Mouse (Mus musculus) CH12.LX (cell line): ENCODE measurements at regions not wholly inside any gene's neighbourhood (a gene's known extent, or its start where the extent isn't known, plus 50 kb on each side); places are given as distances from the start of the nearest gene placed in this dataset.

ENCODE experiments used
- DNase-seq: peaks from one replicate; pipeline ENCODE4 v3.0.0-alpha.2; 2013; ENCODE audit errors: extremely low read depth
- H3K27ac ChIP-seq: 2 replicates; pipeline ENCODE4 v1.5.1; 2012; ENCODE audit warnings: low read depth, mild to moderate bottlenecking, control low read depth, moderate library complexity; ENCODE audit not compliant: insufficient read depth
- H3K27me3 ChIP-seq: replicated peaks from 2 replicates; pipeline ENCODE3; 2012; ENCODE audit warnings: inconsistent platforms
- H3K36me3 ChIP-seq, 2 experiments: replicated peaks in 1 of 2; 2 replicates each; pipeline versions ENCODE3 to v1.6.1; 2012; ENCODE audit warnings: inconsistent platforms in 1 of 2, low read length in 1 of 2, mild to moderate bottlenecking in 1 of 2, mixed read lengths in 1 of 2, moderate library complexity in 1 of 2; ENCODE audit not compliant: control insufficient read depth in 1 of 2, insufficient read depth in 1 of 2
- H3K4me1 ChIP-seq, 2 experiments: 2 replicates each; pipeline ENCODE4 v1.6.1; 2012; ENCODE audit warnings: inconsistent platforms in 1 of 2, moderate library complexity in 1 of 2; ENCODE audit not compliant: insufficient read depth in 2 of 2, control insufficient read depth in 1 of 2
- H3K4me2 ChIP-seq: 2 replicates; pipeline ENCODE4 v1.6.1; 2012; ENCODE audit warnings: low read depth, mild to moderate bottlenecking, control low read depth; ENCODE audit not compliant: poor library complexity, insufficient read depth, severe bottlenecking
- H3K4me3 ChIP-seq, 3 experiments: fragments of 150-350 bp in 1 of 3; sonication (generic) in 1 of 3; replicated peaks in 1 of 3; 2 replicates each; pipeline versions ENCODE3 to v1.5.1; 2011 to 2012; ENCODE audit warnings: low read depth in 2 of 3, low read length in 2 of 3, mild to moderate bottlenecking in 2 of 3, moderate library complexity in 2 of 3, control low read depth in 1 of 3, improper control_type of control experiment in 1 of 3, inconsistent platforms in 1 of 3, mixed read lengths in 1 of 3; ENCODE audit not compliant: poor library complexity in 1 of 3
- H3K79me2 ChIP-seq: replicated peaks from 2 replicates; pipeline ENCODE4 v1.6.1; 2012; ENCODE audit warnings: mild to moderate bottlenecking, moderate library complexity; ENCODE audit not compliant: control insufficient read depth, poor library complexity, insufficient read depth, severe bottlenecking; ENCODE audit errors: extremely low read depth
- H3K9ac ChIP-seq: 2 replicates; pipeline ENCODE4 v1.6.1; 2012; ENCODE audit warnings: low read depth, mild to moderate bottlenecking, control low read depth, moderate library complexity; ENCODE audit not compliant: insufficient read depth
- H3K9me3 ChIP-seq: replicated peaks from 2 replicates; pipeline ENCODE3; 2012; ENCODE audit warnings: low read length, inconsistent platforms, mixed read lengths
- BHLHE40 ChIP-seq: IDR thresholded peaks from 2 replicates; pipeline ENCODE4 v1.6.1; 2011; ENCODE audit warnings: mild to moderate bottlenecking, low read depth, low read length, improper control_type of control experiment
- CTCF ChIP-seq, 2 experiments: IDR thresholded peaks in 1 of 2; conservative IDR thresholded peaks in 1 of 2; 2 replicates each; pipeline ENCODE4 v1.5.1; 2011 to 2012; ENCODE audit warnings: low read depth in 2 of 2, low read length in 2 of 2, improper control_type of control experiment in 1 of 2, inconsistent platforms in 1 of 2, mild to moderate bottlenecking in 1 of 2, moderate library complexity in 1 of 2
- E2F4 ChIP-seq: IDR thresholded peaks from 2 replicates; pipeline ENCODE4 v1.6.1; 2011; ENCODE audit warnings: low read depth, low read length, improper control_type of control experiment; ENCODE audit not compliant: insufficient replicate concordance
- ELF1 ChIP-seq: IDR thresholded peaks from 2 replicates; pipeline ENCODE4 v1.6.1; 2014; ENCODE audit warnings: low read depth, mild to moderate bottlenecking, inconsistent platforms, low read length, improper control_type of control experiment
- ETS1 ChIP-seq: conservative IDR thresholded peaks from 2 replicates; pipeline ENCODE4 v1.6.1; 2012; ENCODE audit warnings: low read depth, mild to moderate bottlenecking, inconsistent platforms, low read length, improper control_type of control experiment, moderate library complexity
- IRF4 ChIP-seq: IDR thresholded peaks from 2 replicates; pipeline ENCODE4 v1.6.1; 2014; ENCODE audit warnings: low read depth, mild to moderate bottlenecking, inconsistent platforms, low read length, improper control_type of control experiment
- MAFK ChIP-seq: IDR thresholded peaks from 2 replicates; pipeline ENCODE4 v1.6.1; 2011; ENCODE audit warnings: low read length, improper control_type of control experiment; ENCODE audit not compliant: insufficient replicate concordance
- MAX ChIP-seq: IDR thresholded peaks from 2 replicates; pipeline ENCODE4 v1.6.1; 2011; ENCODE audit warnings: low read length, improper control_type of control experiment
- MXI1 ChIP-seq: IDR thresholded peaks from 2 replicates; pipeline ENCODE4 v1.6.1; 2011; ENCODE audit warnings: mild to moderate bottlenecking, low read depth, low read length, improper control_type of control experiment
- NELFE ChIP-seq: IDR thresholded peaks from 2 replicates; pipeline ENCODE4 v1.6.1; 2011; ENCODE audit warnings: low read depth, low read length, improper control_type of control experiment
- NRF1 ChIP-seq: IDR thresholded peaks from 2 replicates; pipeline ENCODE4 v1.6.1; 2014; ENCODE audit warnings: low read depth, mild to moderate bottlenecking, inconsistent platforms, low read length, improper control_type of control experiment, moderate library complexity
- PAX5 ChIP-seq: IDR thresholded peaks from 2 replicates; pipeline ENCODE4 v1.6.1; 2012; ENCODE audit warnings: low read length, inconsistent platforms, mixed read lengths
- SIN3A ChIP-seq: IDR thresholded peaks from 2 replicates; pipeline ENCODE4 v1.6.1; 2012; ENCODE audit warnings: low read length, improper control_type of control experiment, inconsistent platforms
- SMC3 ChIP-seq: IDR thresholded peaks from 2 replicates; pipeline ENCODE4 v1.6.1; 2011; ENCODE audit warnings: low read depth, low read length, improper control_type of control experiment
- TBP ChIP-seq: conservative IDR thresholded peaks from 2 replicates; pipeline ENCODE4 v1.6.1; 2011; ENCODE audit warnings: low read depth, low read length, improper control_type of control experiment
- TCF12 ChIP-seq: IDR thresholded peaks from 2 replicates; pipeline ENCODE4 v1.6.1; 2014; ENCODE audit warnings: low read depth, mild to moderate bottlenecking, inconsistent platforms, low read length, improper control_type of control experiment
- UBTF ChIP-seq: IDR thresholded peaks from 2 replicates; pipeline ENCODE4 v1.6.1; 2012; ENCODE audit warnings: low read depth, mild to moderate bottlenecking, inconsistent platforms, low read length, improper control_type of control experiment, moderate library complexity
- ZC3H11A ChIP-seq: IDR thresholded peaks from 2 replicates; pipeline ENCODE4 v1.6.1; 2012; ENCODE audit warnings: low read depth, mild to moderate bottlenecking, inconsistent platforms, low read length, improper control_type of control experiment
- ZKSCAN1 ChIP-seq: IDR thresholded peaks from 2 replicates; pipeline ENCODE4 v1.6.1; 2012; ENCODE audit warnings: low read depth, inconsistent platforms, low read length, improper control_type of control experiment, borderline replicate concordance
- ZNF384 ChIP-seq: IDR thresholded peaks from 2 replicates; pipeline ENCODE4 v1.6.1; 2012; ENCODE audit warnings: low read depth, low read length, improper control_type of control experiment, inconsistent platforms
- dilution Hi-C: fragments of 300-500 bp; cut with MboI; formaldehyde crosslinking; loops from 2 replicates; pipeline ENCODE4 v1.14.3; 2020; ENCODE audit warnings: low sequenced_read_pairs; ENCODE audit not compliant: extremely low pct_unique_long_range_greater_than_20kb, extremely low pct_ligation_motif_present
- in situ Hi-C: fragments of 300-500 bp; cut with MboI; formaldehyde crosslinking; loops from 3 replicates; pipeline ENCODE4 v1.14.3; 2019; ENCODE audit warnings: low sequenced_read_pairs, low pct_ligation_motif_present, low pct_unique_long_range_greater_than_20kb, mixed read lengths

DNA sequence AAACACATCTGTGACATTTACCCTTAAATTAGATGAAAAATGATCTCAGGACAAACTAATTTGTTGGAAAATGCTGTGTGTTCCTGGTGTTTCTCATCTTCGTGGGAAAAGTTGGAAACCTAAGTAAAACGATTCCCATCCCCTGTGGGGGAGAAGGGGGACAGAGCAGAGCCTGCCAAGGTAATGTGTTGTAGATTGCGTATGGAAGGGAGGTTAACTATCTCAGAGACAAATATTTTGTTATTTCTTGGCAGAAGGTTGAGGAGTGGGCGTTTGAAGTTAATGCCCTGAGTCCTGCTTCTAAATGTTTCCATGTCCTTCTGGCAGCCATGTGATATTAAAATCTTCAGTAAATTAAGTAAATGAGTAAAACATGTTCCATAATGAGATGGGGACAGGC lies 156.8 kb upstream of the Nrp1 start:
- dilution Hi-C loops (no loop called here), in situ Hi-C loops (no loop called here)
- no peaks in the 10 kb centered on the region for H3K79me2 ChIP-seq
- no peaks in the 10 kb centered on the region for H3K27me3 ChIP-seq
- no peaks in the 10 kb centered on the region for H3K36me3 ChIP-seq
- TF ChIP-seq MAX: no peak
- no peak for TF ChIP-seq IRF4
- no peak for TF ChIP-seq TBP
- TF ChIP-seq ELF1: no peak
- TF ChIP-seq ETS1: no peak
- no peak for TF ChIP-seq NELFE
- no peak for TF ChIP-seq MAFK
- no peak for TF ChIP-seq SMC3
- no peak for TF ChIP-seq UBTF
- no peak for TF ChIP-seq ZKSCAN1
- no peak for TF ChIP-seq BHLHE40
- no peak for TF ChIP-seq SIN3A
- no peak overlapping the region for H3K9ac ChIP-seq
- H3K9me3 ChIP-seq: peaks cover 3% of the 10 kb centered on the region
- H3K4me3 ChIP-seq: no peak overlapping the region
- no peak overlapping the region for H3K27ac ChIP-seq
- no peak for DNase-seq
- H3K4me1 ChIP-seq: peaks cover 8 to 16% of the 10 kb centered on the region in 2 experiments
- H3K4me2 ChIP-seq: no peak overlapping the region

- H3K9me3 ChIP-seq: peaks cover 3% of the 10 kb centered on the region
- no peak for TF ChIP-seq MXI1
- no peak for TF ChIP-seq ZNF384
- no peak for TF ChIP-seq UBTF
- TF ChIP-seq CTCF (conservative IDR thresholded peaks at IDR 0.05 in 1 of 2, IDR thresholded peaks at IDR 0.05 in 1 of 2; ENCODE audit: low read depth in 2 of 2, low read length in 2 of 2): no peak
- no peak for TF ChIP-seq ZC3H11A
- TF ChIP-seq TBP: no peak
- TF ChIP-seq NELFE: no peak
- TF ChIP-seq NRF1: no peak
- TF ChIP-seq ELF1: no peak
- TF ChIP-seq PAX5: no peak
- TF ChIP-seq E2F4: no peak
- no peak for TF ChIP-seq TCF12
- no peak for TF ChIP-seq ETS1
- TF ChIP-seq, all 38 proteins: peak for 0
- DNase-seq: peak; percentile 17
- Histone ChIP-seq H3K4me3 (no peak overlapping the region), H3K36me3 (no peaks in the 10 kb centered on the region), H3K4me1 (peaks cover 8 to 16% of the 10 kb centered on the region in 2 experiments), H3K27me3 (no peaks in the 10 kb centered on the region), H3K4me2 (no peak overlapping the region), H3K9ac (no peak overlapping the region), H3K79me2 (no peaks in the 10 kb centered on the region), H3K27ac (no peak overlapping the region)
- in situ Hi-C loops (no loop called here), dilution Hi-C loops (no loop called here)
Measured at GRCm38 (mm10) chr8:128202158-128202886, 156.1 kb upstream of the Nrp1 start.
